Mouse (Mus musculus) neural tube, embryonic 13.5 days (tissue): ENCODE measurements around the gene Ntm. TPM values are rescaled to one million over a fixed set of nuclear protein-coding genes. Genes with fewer than 3 reads are reported as not detected.
A peak's percentile ranks its signal among the peaks of the same experiment; 100 is the strongest.

Source experiments
- ATAC-seq: fragments of 200-750 bp; cut with Nextera tagmentation; 2 replicates; pipeline ENCODE4 v1.8.0; 2017; ENCODE audit warnings: low read depth, mild to moderate bottlenecking, moderate TSS enrichment, moderate library complexity
- H3K27ac ChIP-seq: fragments of 300-500 bp; sonication (generic); replicated peaks from 2 replicates; pipeline ENCODE4 v1.5.1; 2015; ENCODE audit warnings: moderate library complexity, mild to moderate bottlenecking, inconsistent platforms
- H3K27me3 ChIP-seq: fragments of 300-500 bp; sonication (generic); 2 replicates; pipeline ENCODE4 v1.6.1; 2015; ENCODE audit warnings: mild to moderate bottlenecking, inconsistent platforms
- H3K36me3 ChIP-seq: fragments of 300-500 bp; sonication (generic); 2 replicates; pipeline ENCODE4 v1.6.1; 2015; ENCODE audit warnings: mild to moderate bottlenecking, inconsistent platforms
- H3K4me1 ChIP-seq: fragments of 300-500 bp; sonication (generic); replicated peaks from 2 replicates; pipeline ENCODE4 v1.6.1; 2015; ENCODE audit warnings: inconsistent platforms
- H3K4me2 ChIP-seq: fragments of 300-500 bp; sonication (generic); 2 replicates; pipeline ENCODE4 v1.6.1; 2015; ENCODE audit warnings: inconsistent platforms, mild to moderate bottlenecking, moderate library complexity
- H3K4me3 ChIP-seq: fragments of 300-500 bp; sonication (generic); 2 replicates; pipeline ENCODE4 v1.5.1; 2015; ENCODE audit warnings: mild to moderate bottlenecking, inconsistent platforms
- H3K9ac ChIP-seq: fragments of 300-500 bp; sonication (generic); 2 replicates; pipeline ENCODE4 v1.6.1; 2015; ENCODE audit warnings: moderate library complexity, mild to moderate bottlenecking, inconsistent platforms
- H3K9me3 ChIP-seq: fragments of 300-500 bp; sonication (generic); 2 replicates; pipeline ENCODE4 v1.6.1; 2016; ENCODE audit warnings: inconsistent platforms
- WGBS: fragments of 180-500 bp; shearing (Covaris S2); methylation state at CpG from one replicate; pipeline ENCODE4 v1.1.7; 2015; 5-methylcytosine and 5-hydroxymethylcytosine counted together
- polyA plus RNA-seq: library from polyadenylated mRNA; unstranded; fragments of >200 nt; fragmentation: Nextera tagmentation; extraction: Ambion mirVana; gene quantifications from 2 replicates; pipeline ENCODE4 v1.2.1, GENCODE M21; 2015

Ntm gene
- polyA plus RNA-seq, 1 experiment from 2014 or later: 150 TPM

DNA sequence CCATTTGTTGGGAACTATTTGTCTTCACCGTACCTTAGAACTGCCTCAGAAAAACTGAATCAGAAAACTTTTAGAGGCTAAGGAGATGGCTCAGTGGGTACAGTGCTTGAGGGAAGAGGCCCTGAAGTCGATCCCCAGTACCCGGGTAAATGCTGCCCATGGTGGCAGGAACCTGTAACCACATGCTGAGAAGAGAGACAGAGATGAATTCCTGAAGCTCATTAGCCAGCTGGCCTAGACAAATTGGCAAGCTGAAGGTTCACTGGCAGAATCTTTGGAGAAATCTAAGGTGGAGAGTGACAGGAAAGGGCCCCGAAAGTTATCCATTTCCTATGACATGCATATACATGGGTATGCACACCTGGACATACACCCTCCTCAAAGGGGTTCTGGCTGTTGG is 605.1 kb downstream of the Ntm start:
- Histone ChIP-seq H3K27me3 (no peaks in the 10 kb centered on the region), H3K4me3 (no peak overlapping the region), H3K9me3 (no peaks in the 10 kb centered on the region), H3K36me3 (no peaks in the 10 kb centered on the region), H3K4me2 (no peak overlapping the region), H3K27ac (no peak overlapping the region), H3K9ac (no peak overlapping the region), H3K4me1 (peaks cover 9% of the 10 kb centered on the region)
- ATAC-seq: no peak
- WGBS: 81% methylated on average over 4 of the region's 4 CpGs

DNA sequence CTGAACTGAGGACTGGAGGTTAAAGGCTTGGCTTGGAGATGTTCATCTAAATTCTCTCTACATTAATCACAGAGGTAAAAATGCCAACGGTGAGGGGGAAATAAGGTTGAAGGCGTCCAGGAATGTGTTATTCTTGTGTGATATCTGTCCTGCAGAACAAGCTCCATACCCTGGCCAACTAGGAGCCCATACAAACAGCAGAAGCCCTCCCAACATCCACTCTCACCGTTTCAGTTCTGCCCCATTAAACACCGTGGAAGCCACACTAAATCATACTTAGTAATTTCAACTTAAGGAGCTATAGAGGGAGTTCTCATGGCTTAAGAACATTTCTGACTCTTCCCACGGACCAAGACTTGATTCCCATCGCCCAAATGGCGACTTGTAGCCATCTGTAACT is 620.6 kb downstream of the Ntm start:
- Histone ChIP-seq H3K4me1 (no peaks in the 10 kb centered on the region), H3K27me3 (no peaks in the 10 kb centered on the region), H3K27ac (no peak overlapping the region), H3K9me3 (no peaks in the 10 kb centered on the region), H3K4me3 (no peak overlapping the region), H3K36me3 (no peaks in the 10 kb centered on the region), H3K9ac (no peak overlapping the region), H3K4me2 (no peak overlapping the region)
- no peak for ATAC-seq
- 81% methylated on average over 7 of the region's 7 CpGs for whole genome bisulfite sequencing

DNA sequence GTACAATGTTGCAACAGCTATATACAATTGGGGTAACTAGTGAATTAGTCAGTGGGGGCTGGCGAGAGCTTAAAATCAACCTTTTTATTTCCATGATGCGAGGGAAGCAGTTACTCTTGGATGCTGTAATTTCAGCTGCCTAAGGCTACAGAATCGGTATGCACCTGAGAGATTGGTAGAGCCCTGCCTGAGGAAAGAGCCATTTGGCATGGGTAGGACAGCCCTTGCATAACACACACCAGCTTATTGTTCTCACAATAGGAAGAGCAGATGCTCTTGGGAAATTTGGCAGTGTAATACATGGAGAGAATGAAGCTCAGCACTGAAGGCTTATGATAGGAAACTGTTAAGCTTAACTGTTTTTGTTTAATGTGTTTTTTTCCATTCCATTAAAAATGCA is 621.6 kb downstream of the Ntm start:
- H3K4me2 ChIP-seq: no peak overlapping the region
- H3K9ac ChIP-seq: no peak overlapping the region
- 72% methylated on average over 3 of the region's 3 CpGs for WGBS
- H3K9me3 ChIP-seq: no peaks in the 10 kb centered on the region
- H3K27ac ChIP-seq: peak overlapping the region; percentile 28; the same call in 1 of the 2 replicates
- no peaks in the 10 kb centered on the region for H3K36me3 ChIP-seq
- H3K4me3 ChIP-seq: no peak overlapping the region
- no peaks in the 10 kb centered on the region for H3K4me1 ChIP-seq
- no peaks in the 10 kb centered on the region for H3K27me3 ChIP-seq
- ATAC-seq: no peak

DNA sequence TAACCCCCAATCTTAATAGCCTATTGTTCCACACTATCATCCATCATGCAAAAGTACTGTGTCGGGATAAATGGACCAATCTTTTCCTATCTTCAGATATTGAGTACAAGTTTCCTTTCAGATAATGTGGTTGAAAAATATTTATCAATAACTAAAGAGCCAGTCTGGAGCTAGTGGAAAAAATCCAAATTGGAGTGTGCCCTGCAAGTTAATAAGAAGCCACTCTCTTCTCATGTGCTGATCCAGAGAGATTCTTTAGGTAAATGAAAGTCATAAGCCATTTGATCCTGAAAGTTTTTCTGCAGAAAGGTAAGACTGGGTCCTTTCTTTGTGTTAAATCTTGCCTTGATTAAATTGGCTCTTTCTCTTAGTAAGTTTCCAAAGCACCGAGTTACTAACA is 627.3 kb downstream of the Ntm start:
- no peak overlapping the region for H3K4me3 ChIP-seq
- no peaks in the 10 kb centered on the region for H3K27me3 ChIP-seq
- H3K4me1 ChIP-seq: 0 out of 2 replicates have a peak, but pooled peaks cover 8% of the 10 kb centered on the region
- no peak overlapping the region for H3K27ac ChIP-seq
- WGBS: 87% methylated on average over 2 of the region's 2 CpGs
- H3K4me2 ChIP-seq: no peak overlapping the region
- H3K9ac ChIP-seq: no peak overlapping the region
- H3K9me3 ChIP-seq: no peaks in the 10 kb centered on the region
- H3K36me3 ChIP-seq: no peaks in the 10 kb centered on the region
- ATAC-seq: no peak

DNA sequence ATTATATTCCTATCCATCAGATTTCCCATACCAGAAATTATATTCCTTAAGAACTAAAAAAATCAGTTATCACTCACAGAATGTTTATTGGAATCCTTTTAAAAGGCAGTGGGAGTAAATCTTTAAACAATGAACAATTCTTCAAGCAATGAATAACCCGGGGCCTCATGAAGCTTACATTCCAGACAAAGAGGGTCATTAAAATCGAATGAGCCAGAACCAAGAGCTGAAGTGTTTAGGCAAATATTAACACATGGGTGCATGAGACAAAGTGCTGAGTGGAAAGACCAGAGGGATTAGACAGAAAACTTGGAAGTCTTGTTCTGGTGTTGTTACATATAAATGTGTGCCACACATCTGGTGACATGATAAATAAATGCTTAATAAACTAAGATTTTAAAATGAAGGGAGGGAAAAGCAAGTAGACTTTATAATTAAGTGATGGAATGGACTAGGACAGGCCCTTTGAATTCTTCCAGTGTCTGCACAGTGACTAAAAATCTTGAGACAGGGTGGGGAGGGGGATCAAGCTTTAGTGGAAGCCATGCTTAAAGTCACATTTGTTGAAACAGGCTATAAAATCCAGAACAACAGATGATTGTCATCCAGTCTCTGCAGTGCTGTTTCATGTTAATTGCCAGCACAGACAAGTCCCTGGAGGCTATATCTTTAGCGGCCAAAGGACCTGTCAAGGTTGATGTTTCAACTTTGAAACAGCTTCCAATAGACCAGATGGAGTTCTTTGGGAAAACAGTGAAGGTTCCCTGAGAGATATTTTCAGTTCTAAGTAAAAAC is 630.4 kb downstream of the Ntm start:
- WGBS: 8% methylated on average over 3 of the region's 3 CpGs
- H3K4me1 ChIP-seq: 0 out of 2 replicates have a peak, but pooled peaks cover 8% of the 10 kb centered on the region

DNA sequence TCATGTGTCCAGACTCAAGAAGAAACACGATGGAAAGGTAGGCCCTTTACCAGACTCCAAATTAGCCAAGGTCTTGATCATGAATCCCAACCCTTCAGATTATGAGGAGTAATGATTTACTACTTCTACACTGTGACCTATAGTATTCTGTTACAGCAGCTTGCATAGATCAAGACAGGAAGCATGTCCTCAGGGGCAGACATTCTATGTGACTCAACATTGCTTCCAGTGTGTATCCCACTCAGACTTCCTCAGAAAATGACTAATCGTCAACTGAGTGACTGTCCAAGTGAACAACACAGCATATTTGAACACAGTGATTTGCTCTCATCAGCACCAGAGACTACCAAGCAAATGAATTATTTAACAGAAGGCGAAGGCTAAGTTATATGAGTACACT is 632.5 kb downstream of the Ntm start:
- Histone ChIP-seq H3K4me1 (0 out of 2 replicates have a peak, but pooled peaks cover 8% of the 10 kb centered on the region), H3K27ac (no peak overlapping the region), H3K4me3 (no peak overlapping the region), H3K9ac (no peak overlapping the region), H3K4me2 (no peak overlapping the region), H3K9me3 (no peaks in the 10 kb centered on the region), H3K36me3 (no peaks in the 10 kb centered on the region), H3K27me3 (no peaks in the 10 kb centered on the region; the same call in 1 of the 2 replicates)
- 85% methylated on average over 3 of the region's 3 CpGs for WGBS
- no peak for ATAC-seq

More for the DNA sequence above, 630.4 kb downstream of the Ntm start:
- Histone ChIP-seq H3K27me3 (no peaks in the 10 kb centered on the region; the same call in 1 of the 2 replicates), H3K9me3 (no peaks in the 10 kb centered on the region), H3K36me3 (no peaks in the 10 kb centered on the region), H3K27ac (no peak overlapping the region), H3K9ac (no peak overlapping the region), H3K4me2 (no peak overlapping the region), H3K4me3 (no peak overlapping the region)
- ATAC-seq: no peak

DNA sequence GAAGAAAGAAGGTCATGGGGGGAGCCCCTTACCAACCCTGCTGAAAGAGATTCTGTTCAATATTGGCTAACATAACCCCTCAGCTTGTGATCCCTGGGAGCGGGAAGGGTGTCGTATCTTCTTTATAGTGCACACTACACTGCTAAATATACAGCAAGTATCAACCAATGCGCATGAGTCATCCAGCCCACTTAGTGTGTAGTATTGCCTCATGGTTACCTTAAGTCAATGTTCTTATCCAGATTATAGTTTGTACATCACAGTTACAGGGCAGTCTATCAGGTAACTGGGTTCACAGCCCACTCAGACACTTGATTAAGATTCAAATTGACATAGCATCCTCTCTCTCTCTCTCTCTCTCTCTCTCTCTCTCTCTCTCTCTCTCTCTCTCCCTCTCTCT is 636.7 kb downstream of the Ntm start:
- H3K4me3 ChIP-seq: no peak overlapping the region
- H3K27ac ChIP-seq: no peak overlapping the region
- H3K9ac ChIP-seq: no peak overlapping the region
- ATAC-seq: no peak
- WGBS: 96% methylated on average over 3 of the region's 3 CpGs
- H3K27me3 ChIP-seq: peaks cover 7% of the 10 kb centered on the region
- H3K36me3 ChIP-seq: no peaks in the 10 kb centered on the region
- H3K4me2 ChIP-seq: no peak overlapping the region
- H3K9me3 ChIP-seq: no peaks in the 10 kb centered on the region
- no peaks in the 10 kb centered on the region for H3K4me1 ChIP-seq

DNA sequence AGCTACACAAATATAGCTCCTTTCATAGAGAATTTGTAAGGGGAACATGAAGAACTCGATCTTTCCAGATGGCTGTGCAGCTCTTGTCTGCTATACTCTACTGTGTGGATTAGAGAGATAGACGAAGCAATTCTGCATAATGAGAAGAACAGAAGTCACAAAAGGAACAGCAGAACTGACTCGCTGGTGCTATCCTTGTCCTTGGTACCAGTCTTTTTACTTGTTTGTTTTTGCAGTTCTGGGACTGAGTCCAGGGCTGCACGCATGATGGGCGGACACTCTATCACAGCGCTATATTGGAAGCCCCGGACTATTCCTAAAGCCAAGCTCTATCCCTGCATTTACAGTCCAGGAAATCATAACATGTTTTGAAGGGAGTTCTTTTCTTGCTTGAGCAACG is 637.8 kb downstream of the Ntm start:
- Histone ChIP-seq H3K4me3 (no peak overlapping the region), H3K9me3 (no peaks in the 10 kb centered on the region), H3K4me1 (peaks cover 4% of the 10 kb centered on the region; the same call in 1 of the 2 replicates), H3K27ac (no peak overlapping the region), H3K27me3 (peaks cover 7% of the 10 kb centered on the region), H3K36me3 (no peaks in the 10 kb centered on the region), H3K9ac (no peak overlapping the region), H3K4me2 (no peak overlapping the region)
- 88% methylated on average over 8 of the region's 8 CpGs for WGBS
- no peak for ATAC-seq

DNA sequence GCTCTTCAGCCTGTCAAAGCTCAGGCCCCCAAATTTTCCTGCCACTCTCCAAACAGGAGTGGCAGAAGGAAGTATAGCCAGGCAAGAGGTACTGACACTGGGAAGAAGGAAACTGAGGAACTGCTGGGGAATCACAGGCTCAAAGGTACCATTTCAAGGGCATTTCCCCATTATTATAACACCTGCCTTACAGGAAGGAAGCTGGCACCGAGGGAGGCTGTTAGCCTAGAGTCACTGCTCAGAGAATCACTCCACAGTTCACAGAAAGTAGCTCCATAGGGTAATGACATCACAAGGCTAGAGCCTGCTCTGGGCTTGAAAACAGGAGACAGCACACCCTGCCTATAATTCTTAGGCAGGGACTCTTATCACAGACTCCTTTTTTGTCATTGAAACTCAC is 643.7 kb downstream of the Ntm start:
- Histone ChIP-seq H3K4me2 (peak overlapping the region; percentile 18; the same call in 1 of the 2 replicates), H3K9ac (no peak overlapping the region), H3K4me1 (peaks cover 54% of the 10 kb centered on the region), H3K27ac (peak overlapping the region; percentile 84), H3K9me3 (no peaks in the 10 kb centered on the region), H3K4me3 (no peak overlapping the region), H3K27me3 (peaks cover 19% of the 10 kb centered on the region), H3K36me3 (no peaks in the 10 kb centered on the region)
- no peak for ATAC-seq
- 18% methylated on average over 1 of the region's 1 CpGs for WGBS

DNA sequence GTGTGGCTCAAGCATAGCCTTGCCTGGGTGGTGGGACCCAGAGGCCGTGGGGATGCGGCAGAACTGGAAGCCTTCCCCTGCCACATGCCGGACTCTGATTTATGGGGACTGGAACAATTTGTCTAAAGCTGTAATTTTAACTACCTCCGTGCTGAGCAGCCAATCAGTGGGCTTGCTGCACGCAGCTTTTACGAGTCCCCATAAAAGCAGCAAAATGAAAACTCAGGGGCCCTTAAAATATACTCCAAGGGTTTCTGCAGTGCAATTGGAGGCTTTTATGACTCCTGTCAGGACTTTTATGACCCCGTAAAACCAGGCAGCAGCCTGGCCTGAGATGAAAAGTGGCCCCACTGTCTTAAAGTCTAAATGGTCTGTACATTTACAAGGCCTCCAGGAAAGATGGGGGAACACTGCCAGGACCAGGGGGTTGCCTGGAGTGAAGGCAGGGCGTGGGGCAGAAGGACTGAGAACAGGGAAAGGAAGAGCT is 644.2 kb downstream of the Ntm start:
- Histone ChIP-seq H3K36me3 (no peaks in the 10 kb centered on the region), H3K4me1 (peaks cover 54% of the 10 kb centered on the region), H3K4me2 (peak overlapping the region; percentile 18; the same call in 1 of the 2 replicates), H3K4me3 (no peak overlapping the region), H3K27ac (peak overlapping the region; percentile 84), H3K27me3 (peaks cover 19% of the 10 kb centered on the region), H3K9me3 (no peaks in the 10 kb centered on the region), H3K9ac (no peak overlapping the region)
- 6% methylated on average over 8 of the region's 8 CpGs for WGBS
- peak; percentile 52 for ATAC-seq

DNA sequence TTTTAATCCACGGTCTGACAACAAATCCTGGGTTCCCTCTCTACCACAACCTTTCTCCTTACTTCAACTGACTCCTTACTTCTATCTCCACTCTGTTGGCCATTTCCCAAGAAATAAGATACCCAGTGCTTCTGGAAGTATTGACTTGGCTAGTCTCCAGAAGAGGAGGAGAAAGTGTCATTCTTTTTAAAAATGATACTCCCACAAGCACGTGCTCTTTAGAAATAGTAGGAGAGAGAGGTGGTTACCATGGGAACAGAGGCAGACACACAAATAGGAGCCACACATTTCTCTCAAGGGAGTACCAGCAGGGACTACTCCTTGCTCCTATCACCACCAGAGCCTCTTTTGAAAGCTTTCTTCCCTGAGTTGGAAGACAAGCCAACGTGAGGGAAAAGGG is 645.3 kb downstream of the Ntm start:
- Histone ChIP-seq H3K27ac (peak overlapping the region; percentile 35), H3K36me3 (no peaks in the 10 kb centered on the region), H3K27me3 (peaks cover 19% of the 10 kb centered on the region), H3K9me3 (no peaks in the 10 kb centered on the region), H3K9ac (no peak overlapping the region), H3K4me1 (peaks cover 62% of the 10 kb centered on the region), H3K4me2 (0 out of 2 replicates have a peak overlapping the region, but pooled peaks have one; percentile 5), H3K4me3 (no peak overlapping the region)
- ATAC-seq: peak; percentile 49; the same call in 1 of the 2 replicates
- WGBS: 22% methylated on average over 3 of the region's 3 CpGs

DNA sequence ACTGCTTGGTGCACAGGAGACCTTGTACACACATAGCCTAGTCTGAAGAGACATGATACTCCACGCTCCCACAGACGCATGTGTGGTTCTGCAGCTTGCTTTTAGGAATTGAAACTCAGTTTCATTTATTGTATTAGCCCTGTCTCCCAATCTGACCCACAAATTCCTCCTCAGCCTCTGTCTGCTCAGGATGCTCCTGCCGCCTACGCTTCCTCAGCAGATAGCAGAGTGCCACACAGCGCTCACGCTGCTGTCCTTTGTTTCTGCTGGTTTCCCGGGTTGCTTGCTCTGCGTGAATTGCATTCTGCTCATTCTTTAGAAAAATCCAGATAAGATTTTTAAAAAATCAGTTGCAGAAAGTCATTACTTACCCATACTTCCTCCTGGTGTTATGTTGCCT is 647.1 kb downstream of the Ntm start:
- H3K9ac ChIP-seq: peak overlapping the region; percentile 34; the same call in 1 of the 2 replicates
- no peak overlapping the region for H3K4me3 ChIP-seq
- 29% methylated on average over 8 of the region's 8 CpGs for WGBS
- H3K27me3 ChIP-seq: peaks cover 12% of the 10 kb centered on the region
- H3K27ac ChIP-seq: peak overlapping the region; percentile 76
- H3K4me1 ChIP-seq: peaks cover 66% of the 10 kb centered on the region
- no peak for ATAC-seq
- no peak overlapping the region for H3K4me2 ChIP-seq
- no peaks in the 10 kb centered on the region for H3K9me3 ChIP-seq
- H3K36me3 ChIP-seq: no peaks in the 10 kb centered on the region
